Mouse (Mus musculus) heart, postnatal 14 days (tissue): ENCODE measurements around the gene Atp4b. TPM values are rescaled to one million over a fixed set of nuclear protein-coding genes. Genes with fewer than 3 reads are reported as not detected.

ENCODE experiments used
- DNase-seq, 2 experiments: peaks; one replicate each; pipeline ENCODE4 v3.0.0; 2021 to 2022
- intact Hi-C: fragments of 180-260 bp; cut with DNase I; formaldehyde crosslinking; loops from one replicate; pipeline ENCODE4 v1.15.1; 2025
- long read RNA-seq, 2 experiments: library from polyadenylated mRNA; stranded (forward); transcript quantifications; one replicate each; pipeline ENCODE4 v2.0.0; 2021
- total RNA-seq, 2 experiments: library from RNA; stranded (reverse); gene quantifications; 2 replicates each; pipeline ENCODE4 v1.2.3; 2021

Gene Atp4b
- total RNA-seq: not detected
- long read RNA-seq, experiment 1: 0 reads
- long read RNA-seq, experiment 2: 0 reads

GRCm38 (mm10) chr8:13396725-13397124 is at the start of gene Atp4b:
Atp4b (minus strand) TSS chr8:13396825.
- no peak for DNase-seq
- intact Hi-C loops: no loop called here

GRCm38 (mm10) chr8:13442152-13442551 is 45.5 kb upstream of the Atp4b start:
- DNase-seq: no peak
- intact Hi-C loops: no loop called here

- DNase-seq: no peak
- intact Hi-C loops: no loop called here
Measured at GRCm38 (mm10) chr8:13437531-13437930, 40.9 kb upstream of the Atp4b start.

- intact Hi-C loops: no loop called here
- DNase-seq: peak in 1 of 2 experiments; percentile 26
Measured at GRCm38 (mm10) chr8:13436052-13436451, 39.4 kb upstream of the Atp4b start.

- intact Hi-C loops: no loop called here
- no peak for DNase-seq
Measured at GRCm38 (mm10) chr8:13434889-13435288, 38.3 kb upstream of the Atp4b start, which contains the start of gene Tmem255b. Tmem255b (plus strand) TSS chr8:13435189.

- intact Hi-C loops: no loop called here
- no peak for DNase-seq
Measured at GRCm38 (mm10) chr8:13433130-13433529, 36.5 kb upstream of the Atp4b start.

- intact Hi-C loops: no loop called here
- DNase-seq: no peak
Measured at GRCm38 (mm10) chr8:13430866-13431265, 34.2 kb upstream of the Atp4b start.

- intact Hi-C loops: no loop called here
- no peak for DNase-seq
Measured at GRCm38 (mm10) chr8:13430412-13430811, 33.8 kb upstream of the Atp4b start.

GRCm38 (mm10) chr8:13428156-13428555 is 31.5 kb upstream of the Atp4b start:
- no peak for DNase-seq
- intact Hi-C loops: no loop called here

GRCm38 (mm10) chr8:13427351-13427750 is 30.7 kb upstream of the Atp4b start:
- DNase-seq: no peak
- intact Hi-C loops: no loop called here

GRCm38 (mm10) chr8:13420970-13421369 is 24.3 kb upstream of the Atp4b start:
- intact Hi-C loops: no loop called here
- no peak for DNase-seq

GRCm38 (mm10) chr8:13419111-13419639 is 22.6 kb upstream of the Atp4b start:
- no peak for DNase-seq

GRCm38 (mm10) chr8:13415879-13416278 is 19.3 kb upstream of the Atp4b start:
- DNase-seq: peak in 1 of 2 experiments; percentile 18
- intact Hi-C loops: no loop called here

More at GRCm38 (mm10) chr8:13419111-13419639, 22.6 kb upstream of the Atp4b start:
- intact Hi-C loops: no loop called here

GRCm38 (mm10) chr8:13413823-13414390 is 17.3 kb upstream of the Atp4b start:
- peak in 1 of 2 experiments; percentile 20 for DNase-seq
- intact Hi-C loops: loop anchor here (1.0 to 2.0 kb wide), 3 partner anchors 48 to 339 kb away; no protein-coding TSS in a partner anchor

GRCm38 (mm10) chr8:13412891-13413558 is 16.4 kb upstream of the Atp4b start:
- intact Hi-C loops: loop anchor here (1.0 to 2.0 kb wide), 3 partner anchors 49 to 340 kb away; no protein-coding TSS in a partner anchor
- DNase-seq: peak; percentile 73 to 76

- peak; percentile 77 to 80 for DNase-seq
- intact Hi-C loops: no loop called here
Measured at GRCm38 (mm10) chr8:13411597-13411996, 15.0 kb upstream of the Atp4b start.

- intact Hi-C loops: no loop called here
Measured at GRCm38 (mm10) chr8:13406011-13406410, 9.4 kb upstream of the Atp4b start.

GRCm38 (mm10) chr8:13404666-13405131 is 8.1 kb upstream of the Atp4b start, which contains the start of gene Grk1:
Grk1 (plus strand) TSS chr8:13405081.
- intact Hi-C loops: no loop called here

More at GRCm38 (mm10) chr8:13406011-13406410, 9.4 kb upstream of the Atp4b start:
- no peak for DNase-seq

GRCm38 (mm10) chr8:13403517-13403916 is 6.9 kb upstream of the Atp4b start:
- intact Hi-C loops: no loop called here
- no peak for DNase-seq

More at GRCm38 (mm10) chr8:13404666-13405131, 8.1 kb upstream of the Atp4b start, which contains the start of gene Grk1:
- no peak for DNase-seq

GRCm38 (mm10) chr8:13393869-13394268 is 2.8 kb downstream of the Atp4b start:
- intact Hi-C loops: no loop called here
- DNase-seq: no peak

GRCm38 (mm10) chr8:13388744-13389143 is 7.9 kb downstream of the Atp4b start:
- intact Hi-C loops: no loop called here

More at GRCm38 (mm10) chr8:13388744-13389143, 7.9 kb downstream of the Atp4b start:
- DNase-seq: no peak
